Mouse (Mus musculus) liver, embryonic 13.5 days (tissue): ENCODE results near the gene Krtap7-1. TPM values are rescaled to one million over a fixed set of nuclear protein-coding genes. Genes with fewer than 3 reads are reported as not detected.

Experiments
- ATAC-seq: fragments of 200-750 bp; cut with Nextera tagmentation; 2 replicates; pipeline ENCODE4 v1.8.0; 2017; ENCODE audit warnings: low read depth, mild to moderate bottlenecking, moderate number of reproducible peaks, moderate library complexity
- DNase-seq: peaks from one replicate; pipeline ENCODE4 v3.0.0; 2022
- H3K27ac ChIP-seq: fragments of 300-500 bp; sonication (generic); 2 replicates; pipeline ENCODE4 v1.5.1; 2015; ENCODE audit warnings: moderate library complexity, mild to moderate bottlenecking, inconsistent platforms
- H3K27me3 ChIP-seq: fragments of 300-500 bp; sonication (generic); 2 replicates; pipeline ENCODE4 v1.6.1; 2015; ENCODE audit warnings: mild to moderate bottlenecking, inconsistent platforms
- H3K36me3 ChIP-seq: fragments of 300-500 bp; sonication (generic); 2 replicates; pipeline ENCODE4 v1.6.1; 2015; ENCODE audit warnings: mild to moderate bottlenecking, inconsistent platforms
- H3K4me1 ChIP-seq: fragments of 300-500 bp; sonication (generic); replicated peaks from 2 replicates; pipeline ENCODE4 v1.6.1; 2015; ENCODE audit warnings: inconsistent platforms
- H3K4me2 ChIP-seq: fragments of 300-500 bp; sonication (generic); 2 replicates; pipeline ENCODE4 v1.6.1; 2015; ENCODE audit warnings: inconsistent platforms, mild to moderate bottlenecking, moderate library complexity
- H3K4me3 ChIP-seq: fragments of 300-500 bp; sonication (generic); replicated peaks from 2 replicates; pipeline ENCODE4 v1.5.1; 2015; ENCODE audit warnings: mild to moderate bottlenecking, inconsistent platforms
- H3K9ac ChIP-seq: fragments of 300-500 bp; sonication (generic); 2 replicates; pipeline ENCODE4 v1.6.1; 2015; ENCODE audit warnings: mild to moderate bottlenecking, inconsistent platforms
- H3K9me3 ChIP-seq: fragments of 300-500 bp; sonication (generic); replicated peaks from 2 replicates; pipeline ENCODE4 v1.6.1; 2016; ENCODE audit warnings: inconsistent platforms
- WGBS: fragments of 180-500 bp; shearing (Covaris S2); methylation state at CpG from one replicate; pipeline ENCODE4 v1.1.7; 2015; ENCODE audit not compliant: insufficient replicate concordance; 5-methylcytosine and 5-hydroxymethylcytosine counted together
- polyA plus RNA-seq: library from polyadenylated mRNA; unstranded; fragments of >200 nt; fragmentation: Nextera tagmentation; extraction: Ambion mirVana; gene quantifications from 2 replicates; pipeline ENCODE4 v1.2.1, GENCODE M21; 2015

Gene Krtap7-1
- polyA plus RNA-seq, 1 experiment from 2014 or later = not detected

DNA sequence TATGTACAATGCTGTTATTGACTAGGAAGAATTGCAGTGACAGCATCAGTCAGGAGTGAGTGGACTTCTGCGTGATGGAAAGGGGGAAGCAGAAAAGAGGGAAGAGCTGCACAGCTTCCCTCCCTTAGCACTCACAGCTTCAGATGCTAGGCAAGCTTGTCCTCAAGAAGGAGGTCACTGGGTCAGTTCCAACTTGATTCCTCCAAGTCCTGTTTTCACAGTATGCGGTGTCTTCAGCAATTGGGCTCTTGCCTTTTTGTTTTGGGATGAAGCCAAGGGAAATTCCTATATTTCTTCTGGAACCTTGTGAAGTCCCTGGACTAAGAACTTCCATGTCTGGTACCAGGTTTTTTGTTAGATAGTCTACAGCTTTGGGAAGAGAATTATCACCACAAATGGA lies 4.6 kb downstream of the Krtap7-1 start:
- Histone ChIP-seq H3K36me3 (no peaks in the 10 kb centered on the region), H3K9ac (no peak overlapping the region), H3K27me3 (no peaks in the 10 kb centered on the region), H3K27ac (no peak overlapping the region), H3K4me1 (no peaks in the 10 kb centered on the region), H3K4me2 (no peak overlapping the region), H3K4me3 (no peak overlapping the region), H3K9me3 (0 out of 2 replicates have a peak, but pooled peaks cover 5% of the 10 kb centered on the region)
- no peak for ATAC-seq
- no peak for DNase-seq
- WGBS = 75% methylated on average over 2 of the region's 2 CpGs

DNA sequence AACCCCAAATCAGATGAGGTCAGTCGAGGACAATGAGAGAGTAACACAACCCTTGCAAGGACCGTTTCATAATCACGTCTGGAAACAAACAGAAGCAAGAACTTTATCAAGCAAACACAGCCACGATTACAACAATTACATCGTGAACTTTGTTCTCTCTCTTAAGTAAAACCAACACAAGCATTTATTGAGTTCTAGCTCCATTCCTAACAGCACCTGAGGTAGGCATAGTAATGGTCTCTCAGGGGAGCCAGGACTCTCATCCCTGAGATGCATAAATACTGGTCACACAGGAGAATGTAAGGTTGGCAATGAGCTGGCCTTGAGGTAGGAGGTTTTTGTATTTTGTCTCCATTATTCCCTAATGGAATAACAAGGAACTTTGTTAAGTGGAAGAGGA lies 6.3 kb downstream of the Krtap7-1 start:
- H3K36me3 ChIP-seq = no peaks in the 10 kb centered on the region
- no peak overlapping the region for H3K4me2 ChIP-seq
- WGBS = 65% methylated on average over 5 of the region's 5 CpGs
- DNase-seq (no peak), ATAC-seq (no peak)
- H3K27ac ChIP-seq = no peak overlapping the region
- H3K27me3 ChIP-seq = no peaks in the 10 kb centered on the region
- H3K9ac ChIP-seq = no peak overlapping the region
- H3K4me3 ChIP-seq = no peak overlapping the region
- H3K9me3 ChIP-seq = 0 out of 2 replicates have a peak, but pooled peaks cover 5% of the 10 kb centered on the region
- H3K4me1 ChIP-seq = no peaks in the 10 kb centered on the region

DNA sequence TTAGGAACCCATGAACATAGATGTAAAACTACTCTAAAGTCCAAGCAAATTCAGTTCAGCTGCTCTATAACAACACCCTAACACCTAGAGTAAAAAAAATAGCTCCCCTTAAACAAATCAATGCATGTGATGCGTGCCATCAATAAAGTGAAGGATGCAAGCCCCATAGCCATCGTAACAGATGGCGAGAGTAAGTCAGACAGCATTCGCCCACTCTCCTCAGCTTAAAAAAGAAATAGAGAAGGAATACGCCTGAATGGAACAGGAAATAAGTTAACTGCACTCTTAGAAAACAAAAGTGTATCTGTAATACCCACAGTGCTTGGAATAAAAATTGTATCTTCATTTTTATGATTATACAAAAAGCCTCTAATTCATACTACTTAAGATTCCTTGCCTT lies 11.1 kb downstream of the Krtap7-1 start:
- H3K4me3 ChIP-seq = no peak overlapping the region
- no peak for ATAC-seq

DNA sequence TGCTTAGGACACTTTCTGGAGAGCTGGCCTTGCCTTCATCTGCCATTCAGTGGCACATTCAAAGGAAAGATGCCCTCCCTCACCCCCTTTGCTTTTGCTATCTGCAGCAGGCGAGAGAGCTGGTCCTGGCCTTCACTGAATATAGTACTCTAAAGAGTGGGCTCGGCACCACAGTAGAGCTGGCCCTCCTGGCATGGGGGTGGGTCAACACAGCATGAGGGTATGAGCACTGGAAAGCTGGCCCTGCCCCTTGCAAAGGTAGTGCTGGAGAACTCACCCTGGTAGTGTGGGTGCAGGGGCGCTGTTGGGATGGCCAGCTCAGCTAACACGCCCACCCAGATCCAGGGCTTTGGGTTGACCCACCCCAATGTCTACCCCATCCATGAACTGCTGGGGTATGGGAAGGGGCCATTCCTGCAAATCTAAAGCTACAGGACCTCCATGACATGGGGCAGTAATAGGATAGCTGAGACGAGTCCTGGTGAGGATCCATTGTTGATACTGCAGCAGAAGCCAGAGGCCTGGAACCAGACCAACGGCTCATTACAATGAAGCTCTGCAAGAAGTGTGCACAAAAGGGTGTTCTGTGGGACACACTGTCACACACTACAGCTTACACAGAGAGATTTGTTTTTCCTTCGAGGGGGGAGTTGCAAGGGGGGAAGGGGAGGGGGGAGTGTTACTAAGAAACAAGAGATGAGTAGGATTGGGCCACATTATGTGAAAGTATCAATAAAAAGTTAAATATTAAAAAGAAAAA lies 12.5 kb downstream of the Krtap7-1 start:
- no peak overlapping the region for H3K27ac ChIP-seq
- no peak overlapping the region for H3K9ac ChIP-seq
- ATAC-seq (no peak), DNase-seq (no peak)
- no peak overlapping the region for H3K4me3 ChIP-seq
- H3K4me1 ChIP-seq = no peaks in the 10 kb centered on the region
- WGBS = 67% methylated on average over 7 of the region's 7 CpGs
- H3K9me3 ChIP-seq = 0 out of 2 replicates have a peak, but pooled peaks cover 5% of the 10 kb centered on the region
- no peak overlapping the region for H3K4me2 ChIP-seq
- H3K27me3 ChIP-seq = no peaks in the 10 kb centered on the region
- no peaks in the 10 kb centered on the region for H3K36me3 ChIP-seq

More for the DNA sequence above, 11.1 kb downstream of the Krtap7-1 start:
- H3K9ac ChIP-seq = no peak overlapping the region
- no peak for DNase-seq
- no peak overlapping the region for H3K4me2 ChIP-seq
- H3K27me3 ChIP-seq = no peaks in the 10 kb centered on the region
- 0 out of 2 replicates have a peak, but pooled peaks cover 5% of the 10 kb centered on the region for H3K9me3 ChIP-seq
- 59% methylated on average over 5 of the region's 5 CpGs for WGBS
- no peaks in the 10 kb centered on the region for H3K4me1 ChIP-seq
- H3K36me3 ChIP-seq = no peaks in the 10 kb centered on the region
- no peak overlapping the region for H3K27ac ChIP-seq

DNA sequence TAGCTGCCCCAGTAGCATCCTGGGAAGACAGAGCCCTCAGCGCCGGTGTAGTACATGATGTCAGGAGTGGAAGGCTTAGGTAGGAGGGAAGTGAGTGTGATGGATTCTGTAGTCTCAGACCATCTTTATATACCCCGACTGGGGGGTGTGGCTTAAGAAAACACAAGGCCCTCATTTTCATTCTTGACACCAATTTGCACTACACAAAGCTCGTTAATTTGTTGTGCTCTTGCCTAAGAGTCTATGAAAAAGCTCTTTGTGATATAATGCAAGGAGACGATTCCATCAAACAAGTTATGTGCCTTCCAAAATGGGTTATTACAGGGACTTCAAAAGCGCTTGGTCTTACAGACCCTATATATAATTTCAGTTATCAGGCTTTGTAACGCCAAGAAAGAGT lies 20.3 kb downstream of the Krtap7-1 start, which contains the start of gene Krtap8-1:
Krtap8-1 (minus strand) TSS at position 101 of the 400 bp plus-strand sequence.
- H3K9me3 ChIP-seq = no peaks in the 10 kb centered on the region
- DNase-seq (no peak), ATAC-seq (no peak)
- no peak within 1 kb of the TSS for H3K4me3 ChIP-seq
- H3K27me3 ChIP-seq = no peaks in the 10 kb centered on the region
- no peak within 1 kb of the TSS for H3K9ac ChIP-seq
- 64% methylated on average over 7 of the region's 7 CpGs for WGBS
- H3K27ac ChIP-seq = no peak within 1 kb of the TSS
- H3K4me1 ChIP-seq = no peaks in the 10 kb centered on the region
- no peak within 1 kb of the TSS for H3K4me2 ChIP-seq
- no peaks in the 10 kb centered on the region for H3K36me3 ChIP-seq

DNA sequence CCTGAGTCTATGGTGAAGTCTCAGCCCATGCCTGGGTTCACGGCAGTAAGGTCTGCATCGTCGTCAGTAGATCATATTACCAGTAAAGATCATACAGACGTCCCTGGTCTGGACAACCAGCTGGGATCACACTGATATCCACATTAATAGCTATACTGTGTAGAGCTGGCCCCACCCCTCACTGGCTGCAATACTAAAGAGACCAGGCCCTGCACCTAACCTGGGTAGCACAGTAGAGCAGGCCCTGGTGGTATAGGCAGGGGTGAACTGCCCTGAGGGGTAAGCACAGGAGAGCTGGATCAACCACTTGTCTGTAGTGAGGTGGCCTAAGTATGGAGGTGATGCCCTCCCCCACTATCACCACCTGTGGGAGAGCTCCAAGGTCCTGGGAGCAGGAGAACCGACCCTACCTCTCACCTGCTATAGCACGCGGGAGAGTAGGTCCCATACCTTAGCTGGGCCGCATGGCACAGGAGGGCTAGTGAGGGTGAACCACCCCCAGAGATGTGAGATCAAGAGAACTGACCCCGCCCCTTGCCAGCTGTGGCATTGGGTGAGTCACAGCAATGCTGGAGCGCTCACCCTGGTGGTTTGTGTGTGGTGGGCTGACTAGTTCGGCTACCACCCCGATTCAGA lies 30.3 kb downstream of the Krtap7-1 start:
- Histone ChIP-seq H3K36me3 (no peaks in the 10 kb centered on the region), H3K4me1 (no peaks in the 10 kb centered on the region), H3K4me2 (no peak overlapping the region), H3K9me3 (peaks cover 8% of the 10 kb centered on the region; the same call in 1 of the 2 replicates), H3K27ac (no peak overlapping the region), H3K9ac (no peak overlapping the region), H3K27me3 (no peaks in the 10 kb centered on the region), H3K4me3 (no peak overlapping the region)
- WGBS = 76% methylated on average over 12 of the region's 12 CpGs
- DNase-seq (no peak), ATAC-seq (no peak)

DNA sequence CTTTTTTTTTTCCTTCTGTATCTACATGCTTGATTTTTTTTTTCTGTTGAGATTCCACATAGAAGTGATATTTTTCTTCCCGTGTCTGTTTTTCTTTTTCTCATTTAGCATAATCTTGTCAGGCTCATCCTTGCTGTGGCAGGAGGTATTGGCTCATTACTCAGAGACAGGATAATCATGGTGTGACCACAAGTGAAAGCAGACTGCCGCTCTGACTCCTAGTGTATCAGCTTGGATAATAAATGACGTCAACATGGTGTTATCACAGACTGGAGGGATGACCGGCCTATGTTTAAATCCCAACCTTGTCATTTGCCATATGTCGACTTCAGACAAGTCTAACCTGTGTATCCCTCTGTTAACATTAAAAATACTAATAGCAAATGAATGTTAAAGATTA lies 46.9 kb downstream of the Krtap7-1 start:
- DNase-seq (no peak), ATAC-seq (no peak)
- H3K27me3 ChIP-seq = no peaks in the 10 kb centered on the region
- H3K36me3 ChIP-seq = no peaks in the 10 kb centered on the region
- no peak overlapping the region for H3K9ac ChIP-seq
- H3K9me3 ChIP-seq = 0 out of 2 replicates have a peak, but pooled peaks cover 11% of the 10 kb centered on the region
- H3K4me2 ChIP-seq = no peak overlapping the region
- no peaks in the 10 kb centered on the region for H3K4me1 ChIP-seq
- WGBS = 61% methylated on average over 5 of the region's 5 CpGs
- H3K27ac ChIP-seq = no peak overlapping the region
- no peak overlapping the region for H3K4me3 ChIP-seq

Other genes starting within 250 kb of the Krtap7-1 start
- not detected in 2 replicates for gene Krtap21-1, start 104.5 kb downstream of the Krtap7-1 start, polyA plus RNA-seq
- not detected in 2 replicates for gene Krtap6-2, start 88.2 kb downstream of the Krtap7-1 start, polyA plus RNA-seq
- not detected in 2 replicates for gene Krtap8-1, start 20.4 kb downstream of the Krtap7-1 start, polyA plus RNA-seq
- not detected in 2 replicates for gene Krtap11-1, start 62.9 kb upstream of the Krtap7-1 start, polyA plus RNA-seq